Mouse (Mus musculus) T-helper 17 cell (primary cell): ENCODE measurements at regions not wholly inside any gene's neighbourhood (a gene's known extent, or its start where the extent isn't known, plus 50 kb on each side); places are given as distances from the start of the nearest gene placed in this dataset.

Experiments used
- in situ Hi-C, 2 experiments: fragments of 300-600 bp; cut with MboI, MseI; formaldehyde crosslinking; loops; 1 replicate in 1 of 2; 2 replicates in 1 of 2; pipeline ENCODE4 v1.15.1; 2025; ENCODE audit warnings: high pct_unique_total_duplicates in 2 of 2

GRCm38 (mm10) chr7:71873817-71874216 lies 432.6 kb downstream of the Mctp2 start:
- in situ Hi-C loops = loop anchor here (25.0 kb wide), 1 partner anchor 488 kb away; no protein-coding TSS in a partner anchor

GRCm38 (mm10) chr7:71872912-71873311 lies 433.5 kb downstream of the Mctp2 start:
- in situ Hi-C loops = loop anchor here (25.0 kb wide), 1 partner anchor 489 kb away; no protein-coding TSS in a partner anchor

GRCm38 (mm10) chr7:71867090-71867489 lies 439.3 kb downstream of the Mctp2 start:
- in situ Hi-C loops = loop anchor here (5.0 to 25.0 kb wide), 3 partner anchors 482 to 495 kb away; no protein-coding TSS in a partner anchor

- in situ Hi-C loops = loop anchor here (5.0 to 25.0 kb wide), 3 partner anchors 481 to 497 kb away; no protein-coding TSS in a partner anchor
These were observed 440.8 kb downstream of the Mctp2 start for GRCm38 (mm10) chr7:71865371-71866166.

GRCm38 (mm10) chr7:71852864-71853263 lies 453.5 kb downstream of the Mctp2 start:
- in situ Hi-C loops = loop anchor here (25.0 kb wide), 1 partner anchor 509 kb away; no protein-coding TSS in a partner anchor

- in situ Hi-C loops = no loop called here
These were observed 457.2 kb downstream of the Mctp2 start for GRCm38 (mm10) chr7:71849174-71849573.

- in situ Hi-C loops = no loop called here
These were observed 468.6 kb downstream of the Mctp2 start for GRCm38 (mm10) chr7:71837845-71838244.

GRCm38 (mm10) chr7:71831790-71832525 lies 474.4 kb downstream of the Mctp2 start:
- in situ Hi-C loops = no loop called here

GRCm38 (mm10) chr7:71829567-71829966 lies 476.8 kb downstream of the Mctp2 start:
- in situ Hi-C loops = no loop called here

- in situ Hi-C loops = no loop called here
These were observed 464.9 kb upstream of the Gm10295 start for GRCm38 (mm10) chr7:71816138-71816537.

- in situ Hi-C loops = no loop called here
These were observed 442.9 kb upstream of the Gm10295 start for GRCm38 (mm10) chr7:71794201-71794600.

- in situ Hi-C loops = no loop called here
These were observed 437.1 kb upstream of the Gm10295 start for GRCm38 (mm10) chr7:71788401-71788800.

- in situ Hi-C loops = no loop called here
These were observed 431.2 kb upstream of the Gm10295 start for GRCm38 (mm10) chr7:71782496-71782895.

GRCm38 (mm10) chr7:71749886-71750285 lies 398.6 kb upstream of the Gm10295 start:
- in situ Hi-C loops = no loop called here

GRCm38 (mm10) chr7:71746118-71746897 lies 395.0 kb upstream of the Gm10295 start:
- in situ Hi-C loops = no loop called here

GRCm38 (mm10) chr7:71728509-71728908 lies 377.2 kb upstream of the Gm10295 start:
- in situ Hi-C loops = no loop called here

GRCm38 (mm10) chr7:71708209-71708608 lies 356.9 kb upstream of the Gm10295 start:
- in situ Hi-C loops = no loop called here

GRCm38 (mm10) chr7:71706201-71706600 lies 354.9 kb upstream of the Gm10295 start:
- in situ Hi-C loops = no loop called here

- in situ Hi-C loops = no loop called here
These were observed 354.3 kb upstream of the Gm10295 start for GRCm38 (mm10) chr7:71705426-71706050.

- in situ Hi-C loops = no loop called here
These were observed 353.5 kb upstream of the Gm10295 start for GRCm38 (mm10) chr7:71704661-71705240.
